Mouse (Mus musculus): ENCODE results near the gene Slc1a2. TPM values are rescaled to one million over a fixed set of nuclear protein-coding genes. Genes with fewer than 3 reads are reported as not detected.

Slc1a2 gene
- total RNA-seq, 2 experiments from 2014 or later: 0.22 to 0.62 TPM

DNA sequence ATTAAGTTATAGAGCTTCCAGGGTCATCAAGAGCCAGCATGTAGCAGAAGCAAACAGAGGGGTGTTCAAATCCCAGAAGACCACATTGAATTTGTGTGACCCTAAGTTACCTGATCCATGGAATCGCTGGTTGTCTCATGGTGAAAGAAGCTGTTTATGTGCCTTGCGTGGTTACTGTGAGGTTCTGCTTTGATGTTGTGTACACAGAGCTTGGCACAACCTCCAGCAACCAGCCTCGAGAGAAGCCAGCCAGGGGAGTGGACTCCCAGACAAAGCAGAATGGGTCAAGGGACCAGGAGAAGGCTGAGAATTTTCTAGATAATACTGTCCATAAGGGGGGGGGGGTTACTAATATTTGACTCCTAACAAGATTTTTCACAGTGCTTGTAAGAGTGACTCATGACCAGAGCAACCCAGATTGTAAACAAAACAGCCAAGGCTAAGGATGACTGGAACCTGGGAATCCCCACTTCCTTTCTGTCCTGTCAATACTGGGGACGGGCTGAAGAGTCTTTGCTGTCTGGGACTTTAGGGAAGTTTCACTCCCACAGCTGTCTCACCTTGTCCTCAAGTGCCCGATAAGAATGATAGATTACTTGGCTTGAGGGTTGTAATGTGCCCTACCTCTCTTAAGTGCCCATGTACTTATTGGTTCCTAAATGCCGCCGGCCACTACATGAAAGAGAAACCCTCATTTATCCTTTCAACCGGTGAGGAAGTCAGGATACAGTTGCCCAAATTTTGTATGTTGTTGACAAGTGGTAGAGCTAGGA lies 106.3 kb downstream of the Slc1a2 start:
- DNase-seq: no peak

- no peak for DNase-seq
Measured at GRCm38 (mm10) chr2:102768267-102768666, 109.8 kb downstream of the Slc1a2 start.

- no peak for DNase-seq
Measured at GRCm38 (mm10) chr2:102771304-102771703, 112.8 kb downstream of the Slc1a2 start.

DNA sequence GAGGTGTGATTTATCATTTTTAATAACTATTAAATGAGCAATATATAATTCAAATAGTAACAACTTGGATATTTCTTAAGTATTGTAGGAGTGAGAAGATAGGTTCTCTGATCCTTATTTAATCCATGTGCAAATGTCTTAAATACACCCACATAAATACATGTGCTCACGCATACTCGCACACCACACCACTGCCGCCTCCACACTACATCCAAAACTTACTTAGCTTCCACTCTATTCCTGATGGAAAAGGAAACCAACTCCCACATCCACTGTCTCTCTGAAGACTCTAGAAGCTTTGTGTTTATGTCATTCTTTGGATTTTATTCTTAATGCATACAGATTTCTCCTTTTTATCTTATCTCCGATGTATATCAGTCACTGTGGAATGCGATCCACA lies 113.8 kb downstream of the Slc1a2 start:
- no peak for DNase-seq

DNA sequence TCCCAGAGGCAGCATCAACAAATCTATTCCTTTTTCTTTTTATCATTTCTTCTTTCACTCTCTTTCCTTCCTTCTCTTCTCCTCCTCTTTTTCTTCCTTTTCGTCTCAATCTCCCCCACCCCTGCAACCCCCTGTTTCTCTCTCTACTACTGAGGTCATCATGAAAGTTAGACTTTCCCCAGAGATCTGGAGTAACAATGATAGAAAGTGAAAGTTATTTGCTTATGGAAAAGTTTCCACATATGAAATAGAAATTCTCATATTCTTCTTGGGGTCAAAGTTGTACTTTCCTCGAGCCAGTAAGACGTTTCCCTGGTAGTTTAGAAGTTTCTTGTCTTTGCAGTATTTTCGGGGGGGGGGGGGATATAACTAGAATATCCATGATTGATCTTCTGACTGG lies 116.2 kb downstream of the Slc1a2 start:
- DNase-seq: no peak

DNA sequence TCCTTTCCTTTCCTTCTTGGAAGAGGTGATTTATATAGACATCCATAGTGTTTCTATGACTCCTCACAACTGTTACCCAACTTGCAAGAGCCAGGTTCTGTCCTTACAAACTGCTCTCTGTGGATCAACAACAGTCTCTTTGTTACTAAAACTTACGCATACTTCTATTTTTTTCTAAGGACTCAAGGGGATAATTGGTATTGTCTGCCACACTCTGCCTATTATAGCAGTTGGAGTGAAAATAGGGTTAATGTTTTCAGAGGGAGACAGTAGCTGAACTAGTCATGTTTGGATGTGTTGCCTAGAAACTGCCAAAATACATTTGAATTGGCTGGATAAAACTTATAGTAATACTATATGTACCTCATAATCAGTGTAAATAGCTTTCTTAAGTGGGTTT lies 117.1 kb downstream of the Slc1a2 start:
- DNase-seq: no peak

DNA sequence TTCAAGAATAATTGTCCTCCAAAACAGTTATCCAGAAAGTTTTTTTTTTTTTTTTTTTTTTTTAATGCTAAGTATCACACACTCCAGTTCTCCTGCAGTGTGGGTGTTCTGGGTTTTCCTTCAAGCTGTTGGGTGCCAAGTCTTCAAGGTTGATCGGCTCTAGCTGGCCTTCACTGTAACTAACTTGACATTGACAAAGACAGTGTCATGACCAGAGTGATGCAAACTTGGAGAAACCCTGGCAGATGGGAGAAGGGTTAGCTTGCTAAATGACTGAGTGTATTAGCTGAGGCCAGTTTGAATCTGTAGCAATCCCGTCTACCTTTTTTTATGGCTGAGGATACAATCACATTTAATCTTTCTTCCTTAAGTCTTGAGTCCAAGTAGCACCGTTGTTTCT lies 119.7 kb downstream of the Slc1a2 start:
- no peak for DNase-seq

GRCm38 (mm10) chr2:102782751-102783150 lies 124.3 kb downstream of the Slc1a2 start:
- no peak for DNase-seq

- no peak for DNase-seq
Measured at GRCm38 (mm10) chr2:102785696-102786095, 127.2 kb downstream of the Slc1a2 start.

DNA sequence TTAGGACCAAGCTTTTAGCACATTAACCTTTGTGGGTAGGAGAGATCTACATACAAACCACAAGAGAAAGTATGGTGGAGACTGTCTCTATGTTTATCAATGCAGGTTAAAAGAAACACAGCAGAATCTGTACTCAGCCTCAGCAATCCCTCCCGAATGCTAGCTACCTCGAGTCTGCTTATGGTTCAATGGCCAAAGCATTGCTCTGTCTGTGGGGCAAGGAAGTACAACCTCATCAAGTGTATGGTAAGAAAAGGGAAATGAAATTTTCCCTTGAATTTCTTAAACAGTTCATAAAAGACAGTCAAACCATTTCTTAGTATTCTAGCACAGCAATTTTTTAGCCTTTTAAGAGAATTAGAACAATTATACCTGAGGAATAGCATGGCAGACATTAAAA lies 133.2 kb downstream of the Slc1a2 start:
- DNase-seq: no peak

- DNase-seq: no peak
Measured at GRCm38 (mm10) chr2:102792804-102793203, 134.3 kb downstream of the Slc1a2 start.

DNA sequence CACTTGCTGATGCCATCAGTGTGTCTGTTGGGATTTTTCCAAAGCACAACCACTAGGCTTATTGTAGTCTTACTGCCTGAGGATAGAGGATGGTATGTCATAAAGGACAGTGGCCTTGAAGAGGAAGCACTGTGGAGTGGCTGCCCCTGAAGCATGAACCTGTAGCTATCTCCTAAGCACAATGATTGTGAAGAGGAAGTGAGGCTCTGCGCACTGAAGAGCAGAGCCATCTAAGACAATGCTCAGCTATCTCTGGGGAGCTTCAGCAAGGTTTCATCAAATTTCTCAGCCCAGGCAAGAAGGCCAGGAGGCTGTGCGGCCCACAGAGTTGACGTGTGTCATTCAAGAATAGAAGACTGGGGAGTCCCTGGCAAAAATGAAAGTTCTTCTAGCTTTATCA lies 136.6 kb downstream of the Slc1a2 start:
- DNase-seq: peak in 1 of 2 experiments; percentile 7

GRCm38 (mm10) chr2:102798149-102798548 lies 139.7 kb downstream of the Slc1a2 start:
- no peak for DNase-seq

GRCm38 (mm10) chr2:102801899-102802298 lies 143.4 kb downstream of the Slc1a2 start:
- no peak for DNase-seq

- DNase-seq: peak; percentile 28 to 53
Measured at GRCm38 (mm10) chr2:102804109-102804508, 145.7 kb downstream of the Slc1a2 start.

DNA sequence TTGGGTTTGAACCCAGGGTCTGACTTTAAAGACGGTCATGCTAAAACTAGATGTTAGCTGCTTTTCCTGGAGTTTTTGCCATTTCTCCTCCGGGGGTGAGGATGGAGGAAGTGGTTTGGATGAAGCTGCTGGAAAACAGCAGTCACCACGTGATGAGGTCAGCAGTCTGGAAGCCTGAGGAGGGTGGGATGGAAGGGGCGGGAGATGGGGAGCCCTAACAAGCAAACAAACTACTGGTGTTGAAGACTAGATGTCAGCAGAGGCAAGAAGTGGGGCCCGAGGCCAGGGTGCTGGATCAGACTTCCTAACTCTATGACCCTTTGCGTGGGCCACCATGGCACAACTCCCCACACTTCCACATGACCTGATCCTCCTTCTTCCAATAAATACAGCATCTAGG lies 146.8 kb downstream of the Slc1a2 start:
- DNase-seq: peak; percentile 8 to 9

- DNase-seq: no peak
Measured at GRCm38 (mm10) chr2:102805761-102806496, 147.5 kb downstream of the Slc1a2 start.

- DNase-seq: no peak
Measured at GRCm38 (mm10) chr2:102807633-102808032, 149.2 kb downstream of the Slc1a2 start.

GRCm38 (mm10) chr2:102809436-102809835 lies 151.0 kb downstream of the Slc1a2 start:
- no peak for DNase-seq

- DNase-seq: no peak
Measured at GRCm38 (mm10) chr2:102812756-102813155, 154.3 kb downstream of the Slc1a2 start.

DNA sequence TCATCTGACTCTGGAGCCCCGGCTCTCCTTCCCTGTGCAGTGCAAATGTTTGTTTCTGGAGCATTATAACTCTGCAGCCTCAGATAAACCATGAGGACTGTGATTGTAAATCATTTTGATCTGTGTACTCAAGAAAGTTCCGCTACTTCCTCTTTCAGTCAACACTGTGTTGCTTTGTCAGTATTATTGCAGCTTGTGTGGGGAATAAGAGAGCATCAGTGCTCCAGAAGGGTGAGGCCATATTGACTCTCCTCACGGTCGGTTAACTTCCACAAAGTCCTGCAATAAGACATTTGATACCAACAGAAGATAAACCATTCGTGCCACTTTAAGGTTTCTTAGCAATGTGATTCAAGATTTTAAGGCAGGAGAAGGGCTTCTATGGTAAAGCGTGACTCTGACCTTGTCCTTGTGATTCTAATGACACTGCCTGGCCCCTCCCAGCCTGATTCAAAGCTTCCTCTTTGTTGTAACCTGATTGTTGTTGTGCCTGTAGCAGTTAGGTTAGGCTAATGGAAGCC lies 156.9 kb downstream of the Slc1a2 start:
- peak in 1 of 2 experiments; percentile 20 for DNase-seq

DNA sequence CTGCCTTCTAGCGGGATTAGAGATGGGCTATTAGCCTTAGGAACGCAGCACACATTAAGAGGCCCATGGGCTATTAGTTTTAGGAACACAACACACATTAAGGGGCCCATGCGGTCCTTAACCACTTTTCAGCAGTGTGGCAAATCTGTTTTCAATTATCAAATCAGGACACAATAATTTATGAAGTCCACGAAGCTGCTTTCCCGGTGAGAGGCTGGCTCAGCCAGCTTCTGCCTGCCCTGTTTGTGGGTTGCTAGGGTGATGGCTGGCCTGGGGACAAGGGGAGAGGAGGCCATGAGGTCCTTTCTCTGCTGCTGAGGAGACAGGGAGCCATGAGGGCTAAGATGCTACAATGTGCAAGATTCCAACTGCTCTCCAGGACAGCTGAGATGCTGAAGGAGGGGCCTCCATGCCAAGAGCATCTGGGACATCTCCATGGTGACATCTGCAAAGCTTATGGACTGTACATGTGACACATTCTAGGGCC lies 161.8 kb downstream of the Slc1a2 start:
- DNase-seq: peak; percentile 8 to 22

GRCm38 (mm10) chr2:102820790-102821189 lies 162.3 kb downstream of the Slc1a2 start:
- no peak for DNase-seq

All from heart, adult 18-20 months (tissue).